ENCODE assay signal across 8 mouse cellular contexts in the genomic region with DNA sequence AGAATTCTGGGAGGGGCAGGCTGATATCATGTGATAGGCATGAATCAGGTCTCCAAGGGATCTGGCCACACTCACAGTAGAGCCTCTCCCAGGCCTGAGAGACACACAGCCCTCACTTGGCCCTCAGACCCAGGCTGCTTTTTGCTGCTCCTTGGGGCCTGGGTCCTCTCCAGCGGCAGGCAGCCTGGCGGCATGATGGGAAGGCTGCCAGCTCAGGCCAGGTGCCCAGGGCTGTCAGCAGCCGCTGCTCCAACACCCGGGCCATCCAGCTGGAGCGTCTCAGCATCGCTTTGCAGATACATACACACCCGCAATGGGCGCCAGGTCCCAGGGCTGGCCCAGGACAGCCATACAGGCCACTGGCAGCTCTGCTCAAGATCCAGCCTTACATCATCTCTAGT. TPM values are rescaled to one million over a fixed set of nuclear protein-coding genes. Genes with fewer than 3 reads are reported as not detected.
DNase-seq lines count a peak whose midpoint lies in the region; ATAC-seq lines count a peak whose summit lies in the region.

No protein-coding gene starts in this region.

- H3K27ac ChIP-seq in forebrain, embryonic 16.5 days (ENCODE audit: low read length): no peak overlapping the region
- H3K27ac ChIP-seq in heart, embryonic 14.5 days (replicated peaks in 1 of 2; ENCODE audit: control insufficient read depth in 1 of 2, insufficient read depth in 1 of 2, low read depth in 2 of 2, low read length in 2 of 2): peak overlapping the region; percentile 56 to 65

- no peak overlapping the region for H3K4me3 ChIP-seq in forebrain, embryonic 16.5 days (replicated peaks; ENCODE audit: low read length)
- no peak overlapping the region for H3K4me3 ChIP-seq in heart, embryonic 14.5 days (ENCODE audit: control insufficient read depth in 1 of 2, insufficient read depth in 1 of 2, low read depth in 1 of 2, low read length in 2 of 2)

- H3K9me3 ChIP-seq in forebrain, embryonic 16.5 days (ENCODE audit: control insufficient read depth, low read length): no peaks in the 10 kb centered on the region
- H3K9me3 ChIP-seq in heart, embryonic 14.5 days (ENCODE audit: control insufficient read depth, low read length): no peaks in the 10 kb centered on the region

- H3K9ac ChIP-seq in forebrain, embryonic 16.5 days (replicated peaks; ENCODE audit: low read depth, low read length): no peak overlapping the region
- peak overlapping the region; percentile 13; the same call in 1 of the 2 replicates for H3K9ac ChIP-seq in heart, embryonic 14.5 days (ENCODE audit: low read length)

- DNase-seq in left cerebral cortex, postnatal 4 days: peak; percentile 88
- no peak for DNase-seq in left cerebral cortex, postnatal 25 days (ENCODE audit: low spot score in 2 of 2)
- no peak for DNase-seq in yolk sac, embryonic 10.5 days (ENCODE audit: low spot score)
- DNase-seq in layer of hippocampus, postnatal 36 days: no peak
- DNase-seq in Muller cell, postnatal 12 days (ENCODE audit: inconsistent ontology term): no peak

- no peak overlapping the region for H3K4me2 ChIP-seq in forebrain, embryonic 16.5 days (ENCODE audit: low read length)
- no peak overlapping the region for H3K4me2 ChIP-seq in heart, embryonic 14.5 days (ENCODE audit: low read length)

- intact Hi-C loops in left cerebral cortex, postnatal 4 days (cut with DNase I): no loop called here
- intact Hi-C loops in left cerebral cortex, postnatal 25 days (cut with DNase I): loop anchor here (5.0 kb wide), 1 partner anchor 43 kb away; a partner anchor contains a TSS

- no peaks in the 10 kb centered on the region; the same call in 1 of the 2 replicates for H3K27me3 ChIP-seq in forebrain, embryonic 16.5 days (replicated peaks; ENCODE audit: control insufficient read depth, insufficient read depth, low read length)
- H3K27me3 ChIP-seq in heart, embryonic 14.5 days (ENCODE audit: control insufficient read depth, insufficient read depth, low read length): no peaks in the 10 kb centered on the region

- 45% methylated on average over 8 of the region's 8 CpGs for WGBS in forebrain, embryonic 16.5 days
- 31% methylated on average over 8 of the region's 8 CpGs for WGBS in heart, embryonic 14.5 days

- ATAC-seq in forebrain, embryonic 16.5 days: peak; percentile 54; the same call in 1 of the 2 replicates
- peak; percentile 60 for ATAC-seq in heart, embryonic 14.5 days (ENCODE audit: insufficient number of reproducible peaks, insufficient read depth, low FRiP score, low read depth)
- ATAC-seq in megakaryocyte progenitor cell, adult 5-6 weeks (replicated peaks; ENCODE audit: poor library complexity): 0 out of 2 replicates have a peak, but pooled peaks have one; percentile 12

- H3K36me3 ChIP-seq in forebrain, embryonic 16.5 days (ENCODE audit: control insufficient read depth, insufficient read depth): no peaks in the 10 kb centered on the region
- no peaks in the 10 kb centered on the region for H3K36me3 ChIP-seq in heart, embryonic 14.5 days (ENCODE audit: control insufficient read depth, insufficient read depth, low read length)

- peaks cover 20% of the 10 kb centered on the region for H3K4me1 ChIP-seq in forebrain, embryonic 16.5 days (replicated peaks; ENCODE audit: control insufficient read depth, insufficient read depth, low read length)
- H3K4me1 ChIP-seq in heart, embryonic 14.5 days (ENCODE audit: control insufficient read depth in 2 of 2, insufficient read depth in 2 of 2, low read length in 2 of 2): peaks cover 37 to 43% of the 10 kb centered on the region in 2 experiments

RNA-seq across cellular contexts. Expression of a gene that starts 22.1 kb away (rescaled TPM):
- total RNA-seq in left cerebral cortex, postnatal 4 days (2021): 10 to 100 TPM; 55.8 to 61.9 TPM
- 100 to 1,000 TPM; 104 to 113 TPM for total RNA-seq in left cerebral cortex, postnatal 25 days (2021)
- polyA plus RNA-seq in forebrain, embryonic 16.5 days (2015; fragmentation: Nextera tagmentation; extraction: Ambion mirVana): 5.0 and 7.1 TPM in 2 replicates
- 0.66 and 0.70 TPM in 2 replicates for polyA plus RNA-seq in heart, embryonic 14.5 days (2014; fragmentation: Nextera tagmentation; extraction: Ambion mirVana)
- total RNA-seq in megakaryocyte progenitor cell, adult 5-6 weeks (2015): not detected in 2 replicates
- not detected in 2 replicates for total RNA-seq in megakaryocyte progenitor cell, adult 5-6 weeks (2017)
- 100 to 1,000 TPM; 107 to 130 TPM for total RNA-seq in layer of hippocampus, postnatal 36 days (2021)

RNA-seq across cellular contexts. Expression of a gene that starts 41.1 kb away (rescaled TPM):
- 10 to 100 TPM; 23.8 to 25.1 TPM for total RNA-seq in left cerebral cortex, postnatal 4 days (2021)
- total RNA-seq in left cerebral cortex, postnatal 25 days (2021): 10 to 100 TPM; 19.5 to 24.7 TPM
- 11.6 and 14.2 TPM in 2 replicates for polyA plus RNA-seq in forebrain, embryonic 16.5 days (2015; fragmentation: Nextera tagmentation; extraction: Ambion mirVana)
- polyA plus RNA-seq in heart, embryonic 14.5 days (2014; fragmentation: Nextera tagmentation; extraction: Ambion mirVana): 12.6 and 15.0 TPM in 2 replicates
- not detected in 2 replicates for total RNA-seq in megakaryocyte progenitor cell, adult 5-6 weeks (2015)
- not detected in 2 replicates for total RNA-seq in megakaryocyte progenitor cell, adult 5-6 weeks (2017)
- 10 to 100 TPM; 10.5 to 12.3 TPM for total RNA-seq in layer of hippocampus, postnatal 36 days (2021)

RNA-seq across cellular contexts. Expression of a gene that starts 44.8 kb away (rescaled TPM):
- under 1 TPM; 0.30 to 0.58 TPM for total RNA-seq in left cerebral cortex, postnatal 4 days (2021)
- total RNA-seq in left cerebral cortex, postnatal 25 days (2021): under 1 TPM; 0.62 to 0.89 TPM
- polyA plus RNA-seq in forebrain, embryonic 16.5 days (2015; fragmentation: Nextera tagmentation; extraction: Ambion mirVana): not detected in 2 replicates
- polyA plus RNA-seq in heart, embryonic 14.5 days (2014; fragmentation: Nextera tagmentation; extraction: Ambion mirVana): 0.55 and 1.8 TPM in 2 replicates
- not detected in 2 replicates for total RNA-seq in megakaryocyte progenitor cell, adult 5-6 weeks (2015)
- total RNA-seq in megakaryocyte progenitor cell, adult 5-6 weeks (2017): not detected in 2 replicates
- under 1 TPM; 0.25 to 0.48 TPM for total RNA-seq in layer of hippocampus, postnatal 36 days (2021)

RNA-seq across cellular contexts. Expression of a gene that starts 48.3 kb away (rescaled TPM):
- under 1 TPM in 1 of 2 experiments, not detected in 1; 0.42 TPM for total RNA-seq in left cerebral cortex, postnatal 4 days (2021)
- under 1 TPM; 0.32 to 0.60 TPM for total RNA-seq in left cerebral cortex, postnatal 25 days (2021)
- polyA plus RNA-seq in forebrain, embryonic 16.5 days (2015; fragmentation: Nextera tagmentation; extraction: Ambion mirVana): not detected in 2 replicates
- 0.22 TPM in 1 of 2 replicates, not detected in the other for polyA plus RNA-seq in heart, embryonic 14.5 days (2014; fragmentation: Nextera tagmentation; extraction: Ambion mirVana)
- total RNA-seq in megakaryocyte progenitor cell, adult 5-6 weeks (2015): not detected in 2 replicates
- not detected in 2 replicates for total RNA-seq in megakaryocyte progenitor cell, adult 5-6 weeks (2017)
- under 1 TPM; 0.46 to 0.77 TPM for total RNA-seq in layer of hippocampus, postnatal 36 days (2021)

Comparison
In these comparisons a context has a peak if more than half of its experiments do, and no peak if none do; other contexts are left out.
1. RNA of a gene that starts 22.1 kb away (total RNA-seq): 107 to 130 TPM in layer of hippocampus, postnatal 36 days, 104 to 113 TPM in left cerebral cortex, postnatal 25 days and 55.8 to 61.9 TPM in left cerebral cortex, postnatal 4 days; not detected in megakaryocyte progenitor cell, adult 5-6 weeks; every median in the first group is over 10 times any median in the second.
2. RNA of a gene that starts 41.1 kb away (total RNA-seq): 23.8 to 25.1 TPM in left cerebral cortex, postnatal 4 days, 19.5 to 24.7 TPM in left cerebral cortex, postnatal 25 days and 10.5 to 12.3 TPM in layer of hippocampus, postnatal 36 days; not detected in megakaryocyte progenitor cell, adult 5-6 weeks; every median in the first group is over 10 times any median in the second.
3. Peak in every context shown above with its lines, with median percentiles within 50 percentile points of each other: ATAC-seq.